Mouse (Mus musculus) spleen, adult 2 months (tissue): ENCODE measurements around the gene Atp5d. TPM values are rescaled to one million over a fixed set of nuclear protein-coding genes. Genes with fewer than 3 reads are reported as not detected.
A peak's percentile ranks its signal among the peaks of the same experiment; 100 is the strongest.

Source experiments
- DNase-seq, 2 experiments: peaks; one replicate each; pipeline versions ENCODE4 v3.0.0 to v3.0.0-alpha.2; 2012 to 2021; ENCODE audit warnings: low spot score in 2 of 2, low read depth in 1 of 2
- H3K27ac ChIP-seq: fragments of 200-500 bp; 2 replicates; pipeline ENCODE4 v1.5.1; 2012; ENCODE audit warnings: low read length, inconsistent platforms; ENCODE audit not compliant: insufficient read depth
- H3K27me3 ChIP-seq: fragments of 200-500 bp; 2 replicates; pipeline ENCODE4 v1.6.1; 2012; ENCODE audit warnings: mild to moderate bottlenecking, moderate library complexity, low read length, inconsistent platforms; ENCODE audit not compliant: control insufficient read depth, insufficient read depth
- H3K36me3 ChIP-seq: fragments of 200-500 bp; 2 replicates; pipeline ENCODE4 v1.6.1; 2012; ENCODE audit warnings: mild to moderate bottlenecking, low read length, inconsistent platforms; ENCODE audit not compliant: control insufficient read depth, insufficient read depth
- H3K4me1 ChIP-seq: fragments of 200-500 bp; 2 replicates; pipeline ENCODE4 v1.6.1; 2011; ENCODE audit warnings: inconsistent platforms; ENCODE audit not compliant: control insufficient read depth, insufficient read depth, insufficient read length
- H3K4me3 ChIP-seq: fragments of 200-500 bp; 2 replicates; pipeline ENCODE4 v1.5.1; 2011; ENCODE audit warnings: mild to moderate bottlenecking, inconsistent platforms; ENCODE audit not compliant: insufficient read depth, insufficient read length; ENCODE audit errors: extremely low read depth
- CTCF ChIP-seq: fragments of 200-500 bp; IDR thresholded peaks from 2 replicates; pipeline ENCODE4 v1.5.1; 2011; ENCODE audit warnings: mild to moderate bottlenecking, inconsistent platforms; ENCODE audit not compliant: insufficient read depth, insufficient read length, insufficient replicate concordance; ENCODE audit errors: extremely low read depth
- POLR2A ChIP-seq: fragments of 200-500 bp; IDR thresholded peaks from 2 replicates; pipeline ENCODE4 v1.6.1; 2011; ENCODE audit warnings: low read depth, low read length, inconsistent platforms
- WGBS: fragments of 180-500 bp; shearing (Covaris S2); methylation state at CpG from one replicate; pipeline ENCODE4 v1.1.7; 2018; 5-methylcytosine and 5-hydroxymethylcytosine counted together
- polyA plus RNA-seq: library from polyadenylated mRNA; depleted of rRNA; stranded (reverse); fragments of >200 nt; gene quantifications from 2 replicates; pipeline ENCODE4 v1.2.3, GENCODE M21; 2012

The Atp5d gene
- polyA plus RNA-seq, 1 experiment = 592 TPM

DNA sequence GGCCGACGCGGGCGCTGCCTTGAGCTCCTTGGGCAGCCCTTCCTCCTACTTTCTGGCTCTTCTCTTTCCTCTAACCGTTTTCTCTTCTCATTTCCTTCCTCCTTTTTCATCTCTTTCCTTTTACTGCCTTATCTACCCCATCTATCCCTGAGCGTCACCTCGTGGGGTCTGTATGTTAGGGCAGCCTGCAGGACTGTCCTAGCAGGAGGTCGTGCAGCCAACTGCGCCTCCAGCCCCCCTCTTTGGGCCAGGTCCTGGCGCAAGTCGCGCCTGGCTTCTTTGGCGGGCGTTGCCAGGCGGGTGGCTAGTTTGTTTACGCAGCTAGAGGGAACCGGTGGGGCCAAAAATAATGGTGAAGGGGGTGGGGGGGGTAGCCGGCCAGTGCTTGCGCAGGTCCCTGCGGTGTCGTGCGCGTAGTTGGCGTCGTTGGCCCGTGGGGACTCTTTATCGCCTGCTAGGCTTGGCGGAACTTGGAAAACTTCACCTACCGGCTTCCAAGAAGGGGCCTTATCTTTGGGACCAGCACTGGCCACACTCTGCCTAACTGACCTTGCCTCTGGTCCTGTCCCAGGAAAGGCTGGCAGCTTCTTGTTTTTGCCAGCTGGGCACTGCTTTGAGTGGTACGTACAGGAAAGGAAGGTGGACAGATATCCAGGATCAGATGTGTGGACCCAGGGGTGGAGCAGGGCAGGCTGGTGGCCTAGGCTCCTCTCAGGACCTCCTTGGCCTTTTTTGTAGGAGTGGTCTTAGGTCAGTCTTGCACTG lies 21.3 kb upstream of the Atp5d start:
- H3K36me3 ChIP-seq = peaks cover 5% of the 10 kb centered on the region

GRCm38 (mm10) chr10:80117736-80118135 lies 20.7 kb upstream of the Atp5d start:
- WGBS = 30% methylated on average over 1 of the region's 1 CpGs
- H3K27me3 ChIP-seq = no peaks in the 10 kb centered on the region
- peak overlapping the region; percentile 21; the same call in 1 of the 2 replicates for H3K4me3 ChIP-seq
- H3K27ac ChIP-seq = peak overlapping the region; percentile 63; the same call in 1 of the 2 replicates
- H3K4me1 ChIP-seq = peaks cover 14% of the 10 kb centered on the region
- DNase-seq = no peak
- TF ChIP-seq POLR2A (no peak), CTCF (no peak)
- peaks cover 5% of the 10 kb centered on the region for H3K36me3 ChIP-seq

More for the DNA sequence above, 21.3 kb upstream of the Atp5d start:
- H3K4me3 ChIP-seq = peak overlapping the region; percentile 92
- H3K27me3 ChIP-seq = no peaks in the 10 kb centered on the region
- no peak for TF ChIP-seq POLR2A
- TF ChIP-seq CTCF = no peak
- peaks cover 14% of the 10 kb centered on the region for H3K4me1 ChIP-seq
- H3K27ac ChIP-seq = peak overlapping the region; percentile 63
- no peak for DNase-seq
- WGBS = 3% methylated on average over 30 of the region's 30 CpGs

- Histone ChIP-seq H3K4me1 (peaks cover 14% of the 10 kb centered on the region), H3K27me3 (no peaks in the 10 kb centered on the region), H3K4me3 (no peak overlapping the region), H3K27ac (no peak overlapping the region), H3K36me3 (peaks cover 7% of the 10 kb centered on the region)
- 60% methylated on average over 6 of the region's 6 CpGs for WGBS
- DNase-seq = no peak
- TF ChIP-seq POLR2A (no peak), CTCF (no peak)
Measured at GRCm38 (mm10) chr10:80118552-80118951, 19.9 kb upstream of the Atp5d start.

DNA sequence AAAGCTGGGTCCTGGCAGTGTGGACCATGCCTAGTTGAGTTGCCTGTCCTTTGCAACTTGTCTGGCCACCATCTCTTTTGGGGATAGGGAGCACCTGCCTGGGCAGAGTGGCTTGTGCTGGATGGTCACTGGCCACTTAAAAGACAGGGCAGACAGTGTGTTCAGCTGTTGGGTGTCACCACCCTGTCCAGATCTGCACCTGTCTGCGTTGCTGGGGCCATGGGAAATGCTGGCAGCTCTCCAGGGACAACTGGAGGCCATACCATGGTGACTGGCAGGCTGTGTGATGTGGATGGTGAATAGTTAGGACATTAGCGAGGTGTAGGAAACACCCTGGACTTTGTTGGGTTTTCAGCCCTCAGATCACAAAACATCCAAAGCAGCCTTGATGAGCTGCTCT lies 18.3 kb upstream of the Atp5d start:
- WGBS = 52% methylated on average over 2 of the region's 2 CpGs
- no peak overlapping the region for H3K27ac ChIP-seq
- TF ChIP-seq CTCF (no peak), POLR2A (no peak)
- no peak overlapping the region for H3K4me3 ChIP-seq
- H3K4me1 ChIP-seq = peaks cover 14% of the 10 kb centered on the region
- no peaks in the 10 kb centered on the region for H3K27me3 ChIP-seq
- H3K36me3 ChIP-seq = peaks cover 14% of the 10 kb centered on the region
- DNase-seq = no peak

- TF ChIP-seq POLR2A = no peak
- TF ChIP-seq CTCF = no peak
- WGBS = 57% methylated on average over 2 of the region's 2 CpGs
- Histone ChIP-seq H3K36me3 (peaks cover 25% of the 10 kb centered on the region), H3K27ac (no peak overlapping the region), H3K27me3 (no peaks in the 10 kb centered on the region), H3K4me1 (peaks cover 14% of the 10 kb centered on the region), H3K4me3 (no peak overlapping the region)
- DNase-seq = no peak
Measured at GRCm38 (mm10) chr10:80121639-80122038, 16.8 kb upstream of the Atp5d start.

DNA sequence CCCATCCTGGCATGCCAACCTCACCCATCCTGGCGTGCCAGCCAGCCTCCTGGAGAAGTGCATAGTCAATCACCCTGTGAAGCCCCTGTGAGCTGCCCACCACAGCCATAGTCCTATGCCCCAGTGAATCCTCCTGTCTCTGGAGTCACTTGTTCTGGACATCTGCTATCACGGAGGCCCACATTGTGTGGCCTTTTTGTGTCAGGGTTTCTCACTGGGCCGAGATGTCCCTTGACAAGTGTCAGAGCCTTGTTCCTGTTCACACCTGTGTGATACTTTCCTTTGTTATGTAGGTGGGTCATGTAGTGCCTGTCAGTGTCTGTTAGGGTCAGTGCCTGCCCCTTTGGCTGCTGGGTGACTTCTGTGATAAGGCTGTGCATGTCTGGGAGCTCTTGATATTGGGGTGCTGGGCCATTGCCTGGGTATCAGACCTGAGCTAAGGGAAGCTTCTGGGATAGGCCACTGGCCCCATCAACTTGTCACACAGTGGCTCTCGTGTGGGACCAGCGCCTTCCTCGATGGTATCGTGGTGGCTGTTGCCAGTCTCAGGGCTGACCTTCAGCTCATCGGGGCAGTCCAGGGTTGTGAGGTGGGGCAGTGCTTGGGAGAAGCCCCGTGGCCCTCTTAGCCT lies 14.4 kb upstream of the Atp5d start:
- Histone ChIP-seq H3K36me3 (peaks cover 37% of the 10 kb centered on the region), H3K27me3 (no peaks in the 10 kb centered on the region), H3K27ac (peak overlapping the region; percentile 42; the same call in 1 of the 2 replicates), H3K4me1 (no peaks in the 10 kb centered on the region), H3K4me3 (no peak overlapping the region)
- WGBS = 83% methylated on average over 9 of the region's 9 CpGs
- DNase-seq = no peak
- TF ChIP-seq CTCF (no peak), POLR2A (no peak)

DNA sequence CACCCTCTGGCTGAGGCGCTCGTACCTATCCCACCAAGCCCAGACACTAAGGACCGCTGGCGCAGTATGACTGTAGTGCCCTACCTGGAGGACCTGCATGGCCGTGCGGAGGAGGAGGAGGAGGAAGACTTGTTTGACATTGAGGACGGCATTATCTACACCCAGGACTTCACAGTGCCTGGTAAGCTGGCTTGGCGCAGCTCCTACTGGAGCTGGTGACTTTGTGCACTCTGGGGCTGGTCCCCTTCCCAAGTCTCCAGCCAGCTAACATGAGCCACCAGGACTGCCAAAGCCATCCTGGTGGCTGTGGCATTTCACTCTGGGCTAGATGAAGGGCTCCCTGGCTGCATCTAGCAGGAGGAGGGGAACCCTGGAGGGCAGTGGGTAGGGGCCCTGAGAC lies 10.5 kb upstream of the Atp5d start:
- no peak overlapping the region for H3K27ac ChIP-seq
- 94% methylated on average over 8 of the region's 8 CpGs for WGBS
- TF ChIP-seq POLR2A = no peak
- no peak for TF ChIP-seq CTCF
- no peaks in the 10 kb centered on the region for H3K27me3 ChIP-seq
- no peak overlapping the region for H3K4me3 ChIP-seq
- no peaks in the 10 kb centered on the region for H3K4me1 ChIP-seq
- DNase-seq = no peak
- peaks cover 56% of the 10 kb centered on the region for H3K36me3 ChIP-seq
